Mouse (Mus musculus) liver, postnatal 0 days (tissue): Measurements from ENCODE around the gene Zfp709.
"Not testable (repeated sequence)": the region's sequence is repeated elsewhere in the genome, so short reads cannot be mapped to it uniquely, and the experiment has no call there.

Experiments used
- CTCF ChIP-seq: sonication (generic); IDR thresholded peaks from 2 replicates; pipeline ENCODE4 v1.5.1; 2016; ENCODE audit warnings: antibody characterized with exemption, low read depth
- EP300 ChIP-seq: IDR thresholded peaks from 2 replicates; pipeline ENCODE4 v1.6.1; 2016; ENCODE audit warnings: antibody characterized with exemption, low read depth, mild to moderate bottlenecking

DNA sequence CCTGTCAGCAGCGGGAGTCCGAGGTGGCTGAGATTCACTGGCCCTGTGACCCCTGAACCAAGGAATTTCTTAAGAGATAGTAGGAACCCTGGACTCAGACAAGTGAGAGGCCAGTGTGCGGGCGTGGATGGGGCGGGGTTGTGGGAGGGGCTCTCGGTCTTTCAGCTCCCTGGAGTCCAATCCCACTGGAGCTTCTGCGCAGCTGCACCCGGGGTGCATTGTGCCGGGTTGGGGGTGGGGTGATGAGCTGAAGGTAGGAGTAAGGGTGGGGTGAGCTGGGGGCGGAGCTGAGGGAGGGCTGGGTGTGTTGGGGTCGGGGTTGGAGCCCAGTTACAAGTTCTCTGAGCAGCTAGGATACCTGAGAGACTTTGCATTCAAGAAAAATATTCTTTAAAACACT, 18.8 kb downstream of the Zfp709 start:
- not testable (repeated sequence) for TF ChIP-seq CTCF, EP300
